Mouse (Mus musculus) left cerebral cortex, adult 8-10 months (tissue): Measurements from ENCODE around the gene Abca4. TPM values are rescaled to one million over a fixed set of nuclear protein-coding genes. Genes with fewer than 3 reads are reported as not detected.
A peak's percentile ranks its signal among the peaks of the same experiment; 100 is the strongest.

Experiments
- DNase-seq, 2 experiments: peaks; one replicate each; pipeline ENCODE4 v3.0.0; 2022; ENCODE audit warnings: low spot score in 2 of 2
- total RNA-seq, 4 experiments: library from RNA; stranded (reverse); gene quantifications; 2 replicates each; pipeline ENCODE4 v1.2.4; 2022

The Abca4 gene
- total RNA-seq, 4 experiments from 2014 or later: 3.1 to 3.3 (median 3.2) TPM

- peak in 1 of 2 experiments; percentile 32 for DNase-seq
Measured at GRCm38 (mm10) chr3:122169616-122170178, 125.5 kb downstream of the Abca4 start.

- DNase-seq: peak; percentile 12 to 71
Measured at GRCm38 (mm10) chr3:122170621-122171309, 126.5 kb downstream of the Abca4 start.

- DNase-seq: no peak
Measured at GRCm38 (mm10) chr3:122173526-122174150, 129.4 kb downstream of the Abca4 start.

- DNase-seq: no peak
Measured at GRCm38 (mm10) chr3:122176018-122176417, 131.8 kb downstream of the Abca4 start.

- DNase-seq: no peak
Measured at GRCm38 (mm10) chr3:122176706-122177390, 132.6 kb downstream of the Abca4 start.

- DNase-seq: no peak
Measured at GRCm38 (mm10) chr3:122184109-122184508, 139.9 kb downstream of the Abca4 start.

- no peak for DNase-seq
Measured at GRCm38 (mm10) chr3:122186975-122187374, 142.7 kb downstream of the Abca4 start.

- no peak for DNase-seq
Measured at GRCm38 (mm10) chr3:122196621-122197298, 152.5 kb downstream of the Abca4 start.

- no peak for DNase-seq
Measured at GRCm38 (mm10) chr3:122198532-122198931, 154.3 kb downstream of the Abca4 start.

- no peak for DNase-seq
Measured at GRCm38 (mm10) chr3:122198966-122199381, 154.7 kb downstream of the Abca4 start.

- DNase-seq: no peak
Measured at GRCm38 (mm10) chr3:122199600-122199999, 155.4 kb downstream of the Abca4 start.

- no peak for DNase-seq
Measured at GRCm38 (mm10) chr3:122200017-122200416, 155.8 kb downstream of the Abca4 start.

GRCm38 (mm10) chr3:122200447-122200846 is 156.2 kb downstream of the Abca4 start:
- DNase-seq: peak in 1 of 2 experiments; percentile 13

GRCm38 (mm10) chr3:122202307-122202732 is 158.1 kb downstream of the Abca4 start:
- no peak for DNase-seq

GRCm38 (mm10) chr3:122203675-122204329 is 159.6 kb downstream of the Abca4 start:
- DNase-seq: no peak

- no peak for DNase-seq
Measured at GRCm38 (mm10) chr3:122205753-122206152, 161.5 kb downstream of the Abca4 start.

GRCm38 (mm10) chr3:122206279-122207070 is 162.2 kb downstream of the Abca4 start:
- no peak for DNase-seq

- DNase-seq: no peak
Measured at GRCm38 (mm10) chr3:122207766-122208165, 163.5 kb downstream of the Abca4 start.

- DNase-seq: no peak
Measured at GRCm38 (mm10) chr3:122208296-122209225, 164.3 kb downstream of the Abca4 start.
